Mouse (Mus musculus) cerebellum, adult 11-12 months (tissue): ENCODE data around the gene Rap1gap2.

Source experiments
- DNase-seq: peaks from one replicate; pipeline ENCODE4 v3.0.0; 2022

The Rap1gap2 gene

GRCm38 (mm10) chr11:74619956-74620300, 9.2 kb upstream of the Rap1gap2 start:
- no peak for DNase-seq

- DNase-seq = peak; percentile 69
Observed at GRCm38 (mm10) chr11:74619201-74619955, 8.7 kb upstream of the Rap1gap2 start, which contains the start of gene Ccdc92b. TSS of gene Ccdc92b (plus strand) at chr11:74619605.

DNA sequence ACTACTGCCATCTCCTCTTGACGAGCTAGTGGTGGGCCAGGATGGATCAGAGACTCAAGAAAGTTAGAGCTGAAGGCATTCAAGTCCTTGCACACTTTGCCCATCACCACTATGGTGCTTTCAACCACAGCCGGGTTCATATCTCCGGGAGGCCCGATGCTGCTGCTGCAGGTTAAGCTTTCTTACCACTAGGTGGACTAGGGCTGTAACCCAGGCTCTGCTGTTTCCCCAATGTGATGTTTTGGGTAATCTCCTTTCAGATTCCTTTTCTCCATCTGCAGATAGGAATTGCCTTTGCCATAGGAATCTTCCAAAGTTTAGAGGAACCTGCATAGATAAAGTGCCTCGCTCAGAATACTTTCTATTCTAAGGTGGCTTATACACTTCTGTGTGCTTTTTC, 4.9 kb upstream of the Rap1gap2 start:
- no peak for DNase-seq

GRCm38 (mm10) chr11:74613428-74613827, 2.7 kb upstream of the Rap1gap2 start:
- DNase-seq = no peak

- DNase-seq = no peak
Observed at GRCm38 (mm10) chr11:74611437-74611836, 722 bp upstream of the Rap1gap2 start.

DNA sequence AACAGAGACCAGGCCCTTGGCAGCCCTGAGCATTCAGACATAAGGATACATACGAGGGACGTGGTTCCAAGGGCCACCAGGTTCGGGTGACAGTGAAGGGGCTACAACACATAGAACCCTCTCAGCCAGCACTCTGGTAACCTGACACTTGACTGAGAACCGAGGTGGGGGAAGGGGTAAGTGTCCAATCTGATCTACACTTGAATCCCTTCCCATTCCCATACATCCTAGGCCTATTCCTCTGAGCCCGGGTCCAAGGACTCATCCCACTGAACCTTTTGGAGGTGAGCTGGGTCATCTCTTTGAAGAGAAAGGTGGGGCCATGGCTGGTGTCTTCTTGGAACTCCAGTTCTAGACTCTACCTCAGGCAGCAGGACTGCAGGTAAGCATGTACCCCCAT, 647 bp downstream of the Rap1gap2 start:
- DNase-seq = no peak

- no peak for DNase-seq
Observed at GRCm38 (mm10) chr11:74602286-74602685, 8.4 kb downstream of the Rap1gap2 start.

DNA sequence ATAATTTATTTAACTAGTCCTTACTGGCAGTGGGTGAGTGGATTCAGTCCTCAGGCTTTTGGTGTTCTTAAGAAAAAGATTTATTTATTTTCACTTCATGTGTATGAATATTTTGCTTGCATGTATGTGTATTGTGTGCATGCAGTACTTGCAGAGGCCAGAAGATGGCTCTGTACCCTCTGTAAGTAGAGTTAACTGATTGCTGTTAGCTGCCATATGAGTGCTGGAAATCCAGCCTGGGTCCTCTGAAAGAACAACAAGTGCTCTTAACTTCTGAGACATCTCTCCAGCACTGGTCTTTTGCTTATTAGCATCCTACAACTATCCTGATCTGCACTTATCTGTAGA, 12.8 kb downstream of the Rap1gap2 start:
- DNase-seq = no peak

- DNase-seq = no peak
Observed at GRCm38 (mm10) chr11:74597283-74597989, 13.3 kb downstream of the Rap1gap2 start.

DNA sequence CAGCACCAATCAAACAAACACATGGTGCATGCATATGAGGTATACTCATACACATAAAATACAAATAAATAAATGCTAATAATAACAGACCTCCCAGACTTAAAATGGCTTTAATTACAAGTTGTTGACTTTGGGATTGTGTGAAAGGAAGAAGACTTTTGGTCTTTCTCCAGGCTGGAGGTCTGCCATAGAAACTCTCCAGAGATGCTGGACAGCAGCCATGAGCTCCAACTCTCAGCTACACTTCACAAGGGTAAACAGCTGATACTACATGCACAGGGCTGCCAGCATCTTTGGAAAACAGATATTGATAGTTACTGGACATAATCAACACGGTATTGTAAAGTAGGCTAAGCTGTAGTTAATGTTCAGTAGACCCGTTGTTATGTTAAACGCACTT, 18.5 kb downstream of the Rap1gap2 start:
- DNase-seq = peak; percentile 16

DNA sequence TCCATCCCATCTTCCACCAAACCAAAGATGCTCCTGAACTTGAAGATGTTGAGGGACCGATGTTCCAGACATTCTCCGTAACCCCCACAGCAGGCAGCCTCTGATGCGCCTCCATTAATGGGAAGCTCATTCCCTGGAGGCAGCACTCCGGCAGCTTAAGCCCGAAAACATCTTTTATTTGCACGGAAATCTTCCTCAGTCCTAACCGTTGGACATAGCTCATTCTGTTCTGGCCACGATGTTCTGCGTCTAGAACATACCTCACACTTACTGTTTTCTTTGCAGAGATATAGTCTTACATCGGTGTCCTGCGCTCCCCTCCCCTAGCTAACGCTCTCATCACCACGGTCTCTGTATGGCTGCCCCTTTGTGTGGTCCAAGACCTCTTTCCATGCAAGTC, 20.0 kb downstream of the Rap1gap2 start:
- DNase-seq = peak; percentile 16

DNA sequence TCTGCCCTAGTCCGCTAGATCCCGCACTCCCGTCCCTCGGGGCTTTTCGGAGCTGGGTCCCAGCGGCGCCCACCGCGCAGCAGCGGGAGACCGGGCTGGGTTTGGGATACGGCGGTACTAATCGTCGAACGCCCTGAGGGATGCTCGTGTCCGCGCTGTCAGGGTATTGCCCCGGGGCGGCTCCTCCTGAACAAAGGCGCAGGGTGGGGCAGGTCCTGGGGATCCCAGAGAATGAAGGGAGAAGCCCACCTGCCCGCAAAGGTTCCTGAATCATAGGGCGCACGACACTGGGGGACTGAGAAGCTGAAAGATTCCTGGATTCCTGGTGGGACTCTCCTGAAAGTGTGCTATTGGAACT, 20.5 kb downstream of the Rap1gap2 start:
- no peak for DNase-seq

DNA sequence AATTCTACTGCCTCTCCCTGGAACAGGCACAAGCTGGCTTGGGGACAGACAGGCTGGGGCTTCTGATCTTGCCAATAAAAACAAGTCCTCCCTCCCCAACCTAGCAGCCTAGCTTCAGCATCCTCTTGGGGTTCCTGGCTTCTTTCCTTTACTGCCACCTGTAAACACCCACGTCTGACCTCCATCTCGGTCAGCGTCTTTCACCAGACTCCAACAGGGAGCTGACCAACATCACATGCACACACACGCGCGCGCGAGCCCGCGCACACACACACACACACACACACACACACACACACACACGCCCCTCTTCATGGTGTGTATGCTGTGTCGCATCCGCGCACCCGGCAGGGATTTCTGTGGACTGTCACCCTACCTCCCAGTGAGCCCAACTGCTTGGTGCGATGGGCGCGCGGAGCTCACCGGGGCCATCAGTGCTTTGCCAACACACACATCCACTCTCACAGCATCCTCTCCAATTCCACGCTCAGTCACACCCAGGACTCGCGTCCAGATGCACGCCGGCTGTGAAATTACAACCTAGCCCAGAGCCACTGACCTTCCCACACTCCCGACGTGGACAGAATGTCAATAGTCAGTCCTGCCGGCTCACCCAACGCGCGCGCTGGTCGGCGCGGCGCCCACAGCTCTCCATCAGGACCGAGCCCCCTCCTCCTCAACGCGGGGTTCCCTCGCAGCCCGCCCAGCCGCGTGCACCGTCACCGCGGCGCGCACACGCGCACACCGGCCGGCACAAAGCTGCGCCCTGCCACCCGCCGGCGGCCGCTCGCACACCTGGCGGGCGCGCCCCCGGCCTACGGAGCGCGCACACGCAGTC, 21.1 kb downstream of the Rap1gap2 start:
- peak; percentile 90 for DNase-seq

DNA sequence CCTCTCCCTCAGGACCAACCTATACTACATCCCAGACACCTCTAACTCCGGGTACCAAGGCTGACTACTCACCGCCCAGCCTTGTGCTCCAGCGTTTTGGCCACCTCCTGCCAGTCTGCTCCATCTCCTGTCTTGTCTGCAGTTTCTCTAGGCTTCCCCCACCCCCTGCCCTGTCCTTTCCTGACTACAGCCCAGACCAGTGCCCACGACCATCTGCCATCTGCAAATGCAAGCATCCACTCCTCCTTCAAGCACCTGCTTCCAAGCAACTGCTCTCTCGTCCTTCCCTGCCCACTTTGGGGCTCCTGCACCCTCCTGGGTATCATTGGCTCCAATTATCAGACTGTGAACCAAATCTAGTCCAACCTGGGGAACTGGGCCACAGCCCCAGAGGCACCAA, 24.3 kb downstream of the Rap1gap2 start:
- peak; percentile 77 for DNase-seq

- peak; percentile 52 for DNase-seq
Observed at GRCm38 (mm10) chr11:74584946-74585723, 25.6 kb downstream of the Rap1gap2 start.

- peak; percentile 25 for DNase-seq
Observed at GRCm38 (mm10) chr11:74583824-74584349, 26.8 kb downstream of the Rap1gap2 start.

DNA sequence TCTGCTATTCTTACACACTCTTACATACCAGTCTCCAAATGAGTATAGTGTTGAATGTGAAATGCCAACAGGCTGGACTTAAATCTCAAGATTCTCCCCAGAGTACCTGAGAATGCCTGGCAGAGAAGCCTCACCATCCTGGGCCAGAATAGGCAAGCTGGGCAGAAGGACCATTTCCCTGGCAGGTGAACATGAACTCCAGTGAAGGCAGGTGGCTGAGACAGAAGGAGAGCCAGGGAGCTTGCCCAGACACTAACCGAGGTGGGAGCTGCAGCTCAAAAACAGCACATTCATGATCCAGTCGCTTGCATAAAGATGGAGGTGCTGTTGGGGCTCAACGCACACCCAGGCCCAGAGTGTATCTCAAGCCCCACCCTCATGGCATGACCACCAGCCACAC, 28.3 kb downstream of the Rap1gap2 start:
- peak; percentile 87 for DNase-seq

DNA sequence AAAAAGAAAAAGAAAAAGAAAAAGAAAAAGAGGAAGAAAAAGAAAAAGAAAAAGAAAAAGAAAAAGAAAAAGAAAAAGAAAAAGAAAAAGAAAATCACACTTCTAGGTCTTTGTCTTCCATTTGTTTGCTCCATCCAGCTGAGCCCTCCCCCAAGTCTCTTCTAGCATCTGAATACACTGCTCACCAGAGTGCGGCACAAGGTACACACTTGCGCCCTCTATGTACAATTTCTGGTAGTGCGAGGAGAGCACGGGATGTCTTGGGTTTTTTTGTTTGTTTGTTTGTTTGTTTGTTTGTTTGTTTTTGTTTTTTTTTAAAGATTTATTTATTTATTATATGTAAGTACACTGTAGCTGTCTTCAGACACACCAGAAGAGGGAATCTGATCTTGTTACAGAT, 29.4 kb downstream of the Rap1gap2 start:
- DNase-seq = peak; percentile 18

DNA sequence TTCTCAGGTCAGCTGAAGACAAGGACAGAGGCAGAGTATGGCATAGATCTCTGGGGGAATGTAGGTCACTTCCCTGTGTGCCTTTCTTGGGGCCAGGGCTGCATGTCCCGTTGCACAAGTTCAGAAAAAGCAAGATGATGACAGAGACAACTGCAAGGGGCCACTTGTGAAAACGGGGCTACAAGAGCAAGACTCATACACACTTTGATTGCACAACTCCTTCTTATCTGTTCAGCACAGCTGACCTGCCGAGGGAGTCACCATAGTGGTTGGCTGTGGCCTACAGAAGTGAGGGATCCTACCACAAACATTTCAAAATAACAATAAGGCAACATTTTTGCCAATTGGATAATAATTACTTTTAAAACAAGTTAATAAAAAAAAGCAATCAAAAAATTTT, 33.6 kb downstream of the Rap1gap2 start:
- peak; percentile 9 for DNase-seq

- DNase-seq = peak; percentile 46
Observed at GRCm38 (mm10) chr11:74575940-74576339, 34.8 kb downstream of the Rap1gap2 start.

GRCm38 (mm10) chr11:74574768-74575434, 35.8 kb downstream of the Rap1gap2 start:
- DNase-seq = peak; percentile 27

GRCm38 (mm10) chr11:74572459-74573061, 38.2 kb downstream of the Rap1gap2 start:
- no peak for DNase-seq
